Mouse (Mus musculus): Measurements from ENCODE around the gene Gm2016.
"Not testable (repeated sequence)": the region's sequence is repeated elsewhere in the genome, so short reads cannot be mapped to it uniquely, and the experiment has no call there.

The Gm2016 gene

DNA sequence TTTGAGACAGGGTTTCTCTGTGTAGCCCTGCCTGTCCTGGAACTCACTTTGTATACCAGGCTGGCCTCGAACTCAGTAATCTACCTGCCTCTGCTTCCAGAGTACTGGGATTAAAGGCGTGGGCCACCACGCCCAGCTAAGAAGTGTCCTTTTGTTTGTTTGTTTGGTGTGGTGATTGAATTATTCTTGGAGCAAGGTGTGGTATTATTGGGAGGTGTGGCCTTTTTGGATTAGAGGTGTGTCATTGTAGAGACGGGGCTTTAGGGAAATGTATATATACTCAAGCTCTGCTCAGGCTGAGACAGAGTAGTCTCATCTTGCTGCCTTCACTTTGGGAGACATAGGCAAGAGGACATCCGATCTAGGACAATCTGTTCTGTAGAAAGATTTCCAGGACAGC, at the start of gene Gm2016:
TSS of gene Gm2016 (plus strand) at position 301 of the 400 bp plus-strand sequence.
- not testable (repeated sequence) for DNase-seq (ENCODE audit: low read depth)

DNA sequence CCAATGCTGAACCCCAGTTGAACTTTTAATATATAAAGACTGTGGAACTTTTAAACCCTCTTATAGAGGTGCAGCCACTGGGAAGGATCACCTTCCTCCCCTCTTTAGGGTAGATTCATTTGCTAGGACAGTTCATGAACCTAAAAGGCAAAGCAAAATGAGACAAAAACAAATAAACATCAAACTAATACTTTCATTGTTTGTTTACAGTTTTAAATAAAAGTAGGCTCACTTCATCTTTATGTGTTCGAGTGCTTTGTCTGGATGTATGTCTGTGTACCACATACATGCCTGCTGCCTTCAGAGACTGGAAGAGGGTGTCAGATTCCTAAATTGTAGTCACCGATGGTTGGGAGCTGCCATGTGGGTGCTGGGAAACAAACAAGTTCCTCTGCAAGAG, 31.6 kb upstream of the Gm2016 start, which contains the start of gene Gm2001:
TSS of gene Gm2001 (minus strand) at position 101 of the 400 bp plus-strand sequence.
- DNase-seq (ENCODE audit: low read depth) = not testable (repeated sequence)

DNA sequence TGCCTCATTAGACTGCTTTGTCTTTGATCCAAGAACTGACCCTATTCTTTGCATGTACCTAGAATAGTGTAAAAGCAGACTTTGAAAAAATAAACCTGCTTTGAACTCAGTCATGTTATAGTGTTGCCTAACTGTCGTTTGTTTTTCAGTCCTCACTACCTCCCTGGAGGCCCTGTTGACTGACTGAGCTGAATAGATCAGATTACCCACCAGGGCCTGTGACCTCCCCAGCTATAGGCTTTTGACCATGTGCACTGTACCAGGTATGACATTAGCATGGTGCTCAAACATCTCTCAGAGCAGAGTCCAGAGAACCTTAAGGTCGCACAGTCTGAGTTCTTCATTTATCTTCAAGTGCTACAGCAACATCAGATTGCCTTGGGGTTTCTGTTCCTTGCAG, 23.2 kb upstream of the Gm2016 start:
- DNase-seq (ENCODE audit: low read depth) = not testable (repeated sequence)

GRCm38 (mm10) chr12:87856067-87856466, 17.8 kb upstream of the Gm2016 start:
- DNase-seq (ENCODE audit: low read depth) = not testable (repeated sequence)

- not testable (repeated sequence) for DNase-seq (ENCODE audit: low read depth)
Observed at GRCm38 (mm10) chr12:87861740-87862692, 11.9 kb upstream of the Gm2016 start.

- not testable (repeated sequence) for DNase-seq (ENCODE audit: low read depth)
Observed at GRCm38 (mm10) chr12:87863638-87864037, 10.2 kb upstream of the Gm2016 start.

DNA sequence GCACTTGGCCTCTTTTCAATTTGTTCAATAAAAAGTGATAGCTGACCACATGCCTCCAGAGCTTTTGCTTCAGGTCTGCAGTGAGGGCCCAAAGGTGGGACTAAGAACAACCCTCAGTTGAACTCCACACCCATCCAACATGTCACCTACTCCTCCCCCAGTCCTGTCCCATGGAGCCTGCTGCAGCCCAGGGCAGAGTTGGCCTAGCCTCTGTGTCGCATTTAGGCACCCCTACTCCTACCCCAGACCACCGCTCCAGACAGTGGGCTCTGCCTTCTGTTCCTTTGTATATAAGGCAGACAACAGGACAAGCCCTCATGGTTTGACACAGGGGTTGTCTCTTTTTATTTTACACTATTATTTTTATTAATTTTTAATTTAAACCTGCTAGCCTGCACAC, 9.8 kb upstream of the Gm2016 start:
- not testable (repeated sequence) for DNase-seq (ENCODE audit: low read depth)

GRCm38 (mm10) chr12:87895070-87895469, 21.2 kb downstream of the Gm2016 start, which contains the start of gene Gm2022:
TSS of gene Gm2022 (plus strand) at chr12:87895370.
- DNase-seq (ENCODE audit: low read depth) = not testable (repeated sequence)

DNA sequence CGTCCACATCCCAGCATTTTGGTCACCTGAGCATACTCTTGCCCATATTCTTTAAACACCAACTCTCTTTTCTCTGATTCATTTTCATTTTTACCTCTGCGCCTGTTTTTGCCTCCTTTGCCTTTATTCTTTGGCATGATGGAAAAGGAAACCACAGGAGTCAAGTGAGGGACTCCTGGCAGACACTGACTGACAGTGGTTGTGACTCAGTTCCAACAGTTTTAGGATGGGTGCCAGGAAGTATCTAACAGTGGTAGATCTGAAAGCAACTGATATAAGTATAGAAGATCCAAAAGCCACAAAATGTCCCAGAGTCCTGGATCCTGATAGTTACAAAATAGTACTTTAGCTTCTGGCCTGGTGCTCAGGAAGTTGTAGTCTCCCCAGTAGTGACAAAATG, 45.8 kb downstream of the Gm2016 start, which contains the start of gene Gm2035:
TSS of gene Gm2035 (minus strand) at position 137 of the 400 bp plus-strand sequence.
- not testable (repeated sequence) for DNase-seq (ENCODE audit: low read depth)
